Mouse (Mus musculus) kidney, postnatal 4 days (tissue): ENCODE results near the gene Slc2a1.

ENCODE experiments used
- DNase-seq, 2 experiments: peaks; one replicate each; pipeline ENCODE4 v3.0.0; 2021; ENCODE audit warnings: mixed read lengths in 2 of 2

Gene Slc2a1

DNA sequence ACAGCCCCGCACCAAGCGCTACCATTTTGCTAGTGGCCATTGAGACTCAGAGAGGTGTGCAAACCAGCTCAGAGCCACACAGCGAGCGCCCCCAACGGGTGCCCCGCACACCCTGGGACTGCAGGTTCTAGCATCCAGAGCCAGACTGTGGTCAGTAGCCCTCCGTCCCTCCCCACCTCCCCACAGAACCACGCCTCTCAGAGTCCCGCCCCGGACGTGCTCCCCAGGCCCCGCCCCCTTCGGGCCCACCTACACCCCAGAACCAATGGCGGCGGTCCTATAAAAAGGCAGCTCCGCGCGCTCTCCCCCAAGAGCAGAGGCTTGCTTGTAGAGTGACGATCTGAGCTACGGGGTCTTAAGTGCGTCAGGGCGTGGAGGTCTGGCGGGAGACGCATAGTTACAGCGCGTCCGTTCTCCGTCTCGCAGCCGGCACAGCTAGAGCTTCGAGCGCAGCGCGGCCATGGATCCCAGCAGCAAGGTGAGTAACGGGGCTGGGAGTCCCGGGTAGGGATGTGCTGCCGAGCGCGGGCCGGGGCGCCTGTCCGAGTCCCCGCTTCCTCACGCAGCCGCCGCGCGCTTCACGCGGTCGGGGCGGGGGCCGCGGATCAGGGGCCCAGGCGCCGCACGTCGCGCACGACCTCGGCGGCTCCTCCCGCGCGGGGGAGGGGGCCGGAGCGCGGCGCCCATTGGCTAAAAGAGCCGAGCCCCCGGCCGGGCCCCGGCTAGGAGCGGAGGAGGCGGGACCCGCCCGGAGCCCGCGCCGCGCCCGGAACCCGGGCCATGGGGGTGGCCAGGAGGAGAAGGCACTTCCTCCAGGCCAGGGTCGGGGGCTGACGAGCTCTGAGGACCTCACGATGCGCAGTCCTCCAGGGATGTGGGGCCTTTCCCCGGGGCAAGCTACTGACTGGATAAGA lies at the start of gene Slc2a1:
Gene Slc2a1, plus strand, starts transcription at position 217 of the 914 bp plus-strand sequence.
- DNase-seq: peak; percentile 95 to 96

GRCm38 (mm10) chr4:119066791-119067190 lies 41.7 kb upstream of the Slc2a1 start:
- no peak for DNase-seq

DNA sequence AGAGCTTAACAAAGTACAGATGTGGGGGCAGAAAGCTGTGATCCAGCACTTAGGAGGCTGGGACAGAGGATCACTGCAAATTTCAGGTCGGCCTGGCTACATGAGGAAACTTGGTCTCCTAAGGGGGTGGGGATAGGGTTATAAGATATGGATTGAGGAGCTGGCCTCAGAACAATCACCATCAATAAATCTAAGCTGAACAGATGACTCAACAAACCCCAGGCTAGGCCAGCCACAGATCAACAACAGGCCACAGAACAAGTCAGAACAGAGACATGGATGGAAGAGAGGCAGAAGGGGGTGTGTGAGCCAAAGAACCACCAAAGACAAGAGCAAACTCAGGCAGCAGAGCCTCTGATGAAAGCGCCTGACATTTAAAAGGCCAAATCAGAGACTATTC lies 41.3 kb upstream of the Slc2a1 start:
- DNase-seq: no peak

DNA sequence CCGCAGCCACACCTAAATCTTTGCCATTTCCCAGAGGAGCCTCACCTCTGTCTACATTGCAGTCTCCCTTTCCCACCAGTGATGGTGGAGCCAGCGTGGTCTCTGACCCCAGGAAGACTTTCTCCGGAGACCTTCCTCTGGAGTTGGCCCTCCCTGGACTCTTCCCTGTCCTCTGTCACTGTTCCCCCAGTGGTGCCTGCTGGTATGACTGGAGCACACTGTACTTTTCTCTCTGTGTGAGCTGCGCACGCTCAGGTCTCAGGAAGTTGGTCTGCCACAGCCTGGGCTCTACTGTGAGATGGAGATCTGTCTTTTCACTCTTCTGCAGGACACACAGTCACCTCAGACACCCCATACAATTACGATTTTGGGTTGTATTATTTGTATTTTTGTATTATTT lies 39.6 kb upstream of the Slc2a1 start:
- DNase-seq: peak; percentile 31 to 46

GRCm38 (mm10) chr4:119070181-119070580 lies 38.3 kb upstream of the Slc2a1 start:
- no peak for DNase-seq

DNA sequence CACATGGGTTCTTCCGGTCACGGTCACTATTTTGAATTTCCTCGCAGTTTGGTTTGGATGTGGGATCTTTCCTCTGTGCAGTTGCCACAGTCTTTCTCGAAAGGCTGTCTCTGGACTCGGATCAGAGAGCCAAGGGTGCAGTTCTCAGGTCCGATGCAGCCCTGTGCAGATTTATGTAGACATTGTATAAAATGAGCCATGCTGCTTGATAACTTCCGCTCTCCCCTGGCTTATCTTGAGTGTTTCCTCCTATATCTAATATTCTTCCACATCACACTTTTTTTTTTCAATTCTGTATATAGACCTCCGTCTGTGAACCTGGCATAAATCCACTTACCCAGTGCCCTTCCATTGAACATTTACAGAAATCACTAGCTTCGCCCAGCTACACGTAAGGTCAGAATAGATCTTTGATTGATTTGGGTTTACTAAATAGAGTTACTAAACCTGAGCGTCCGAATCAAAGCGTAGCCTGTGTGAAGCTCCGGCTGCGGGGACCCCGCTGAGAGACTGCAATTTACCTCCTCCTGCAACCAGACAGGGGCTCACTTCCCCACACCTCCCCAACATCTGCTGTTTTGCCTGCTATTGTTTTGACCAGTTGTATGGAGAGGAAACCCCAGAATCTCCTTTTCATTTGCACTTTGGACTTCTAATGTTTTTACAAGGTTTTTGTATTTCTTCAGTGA lies 37.4 kb upstream of the Slc2a1 start:
- DNase-seq: no peak

GRCm38 (mm10) chr4:119071648-119072362 lies 36.7 kb upstream of the Slc2a1 start:
- no peak for DNase-seq

DNA sequence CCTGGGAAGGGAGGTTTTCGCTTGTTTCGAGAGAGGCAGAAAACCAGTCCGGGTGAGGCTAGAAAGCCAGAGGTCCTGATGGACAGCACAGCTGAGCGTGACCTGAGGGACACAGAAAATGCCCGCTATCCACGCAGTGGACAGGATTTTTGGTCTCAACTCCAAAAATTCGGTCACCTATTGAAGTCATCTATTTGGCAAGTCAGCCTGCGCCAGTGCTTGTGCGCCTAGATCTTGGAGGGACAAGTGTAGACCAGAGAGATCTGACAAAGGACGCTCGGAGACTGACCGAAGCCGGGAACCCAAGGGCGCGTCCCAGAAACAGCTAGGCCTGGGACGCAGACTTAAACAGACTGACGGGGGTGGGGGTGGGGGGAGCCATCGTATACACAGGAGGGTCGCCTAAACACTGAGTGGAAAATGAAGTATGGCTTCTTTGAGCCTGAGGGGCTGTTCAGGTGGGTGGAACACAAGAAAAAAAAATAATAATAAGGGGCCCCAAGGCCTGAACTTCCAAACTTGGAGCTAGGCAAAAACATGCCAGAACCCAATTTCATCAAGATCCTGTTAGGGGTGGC lies 36.1 kb upstream of the Slc2a1 start:
- DNase-seq: no peak

DNA sequence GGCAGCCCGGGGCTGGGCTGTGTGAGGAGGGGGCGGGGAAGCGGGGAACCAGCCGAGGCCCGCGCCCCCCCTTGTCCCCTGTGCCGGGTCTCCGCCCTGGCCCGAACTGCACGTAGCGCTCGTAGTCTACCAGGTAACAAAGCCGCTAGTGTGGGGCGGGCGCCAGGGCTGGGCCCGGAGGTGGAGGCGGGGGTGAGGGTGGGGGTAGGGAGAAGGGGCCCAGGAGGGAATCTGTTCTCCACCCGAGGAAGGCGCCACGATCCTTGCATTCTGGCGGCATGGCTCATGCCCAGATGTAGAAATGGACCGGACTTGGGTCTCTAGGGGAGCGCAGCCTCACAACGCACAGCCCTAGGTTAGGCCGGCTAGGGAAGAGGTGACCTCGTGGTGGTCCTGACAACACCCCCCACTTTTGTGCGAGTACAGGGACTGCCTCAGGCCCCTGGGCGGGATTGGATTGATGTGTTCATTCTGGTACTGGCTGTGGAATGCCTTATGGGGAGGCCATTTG lies 35.5 kb upstream of the Slc2a1 start:
- DNase-seq: peak; percentile 29 to 35

DNA sequence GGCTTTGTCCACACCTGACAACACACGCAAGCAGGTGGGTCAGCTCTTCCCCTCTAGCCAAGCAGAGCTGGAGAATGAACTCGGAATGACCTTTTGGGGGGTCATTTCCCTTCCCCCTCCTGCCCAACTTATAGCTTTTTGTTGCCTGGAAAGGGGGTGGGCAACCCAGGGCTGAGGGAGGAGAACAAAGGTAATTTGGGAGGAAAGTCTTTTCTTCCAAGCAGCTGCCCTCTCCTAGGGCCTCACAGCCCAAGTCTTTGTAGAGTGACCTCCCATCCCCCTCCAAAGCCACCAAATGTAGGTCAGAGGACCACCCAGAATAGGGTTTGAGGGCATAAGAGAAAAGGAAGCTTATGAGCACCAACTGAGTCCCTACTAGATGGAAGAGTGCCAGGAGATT lies 34.9 kb upstream of the Slc2a1 start:
- DNase-seq: no peak

DNA sequence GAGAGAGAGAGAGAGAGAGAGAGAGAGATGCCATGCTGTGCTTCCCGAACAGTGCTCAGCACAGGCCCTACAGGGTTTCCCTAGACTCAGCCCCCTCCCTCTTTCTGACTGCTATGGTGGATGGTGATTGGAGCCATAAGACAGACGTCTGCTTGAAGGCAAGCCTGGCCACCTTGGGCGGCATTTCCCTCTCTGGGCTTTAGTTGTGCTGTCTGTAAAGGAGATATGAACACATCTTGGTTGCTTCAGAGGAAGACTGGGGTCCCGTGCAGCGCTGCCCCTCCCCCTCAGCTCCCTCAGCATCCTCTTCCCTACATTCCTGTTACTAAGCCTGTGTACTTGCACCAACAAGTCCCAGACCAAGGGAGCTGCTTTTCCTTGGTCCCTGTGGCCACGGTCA lies 33.9 kb upstream of the Slc2a1 start:
- no peak for DNase-seq

DNA sequence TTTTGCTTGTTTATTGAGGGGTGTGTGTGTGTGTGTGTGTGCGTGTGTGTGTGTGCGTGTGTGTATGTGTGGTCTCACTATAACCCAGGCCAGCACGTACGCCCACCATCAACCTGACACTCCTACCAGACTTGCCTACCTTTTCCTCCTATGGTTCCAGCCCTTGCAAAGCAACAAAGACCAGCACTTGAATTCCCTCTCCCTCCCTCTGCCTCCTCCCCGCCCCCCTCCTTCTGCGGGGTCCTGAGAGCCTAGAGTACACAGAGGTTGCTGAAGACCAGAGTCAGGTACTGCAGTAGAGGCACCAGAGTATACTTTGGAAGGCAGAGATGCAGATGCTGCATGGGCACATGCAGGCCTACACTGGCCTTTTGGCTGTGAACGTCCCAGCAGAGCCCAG lies 33.2 kb upstream of the Slc2a1 start:
- no peak for DNase-seq

DNA sequence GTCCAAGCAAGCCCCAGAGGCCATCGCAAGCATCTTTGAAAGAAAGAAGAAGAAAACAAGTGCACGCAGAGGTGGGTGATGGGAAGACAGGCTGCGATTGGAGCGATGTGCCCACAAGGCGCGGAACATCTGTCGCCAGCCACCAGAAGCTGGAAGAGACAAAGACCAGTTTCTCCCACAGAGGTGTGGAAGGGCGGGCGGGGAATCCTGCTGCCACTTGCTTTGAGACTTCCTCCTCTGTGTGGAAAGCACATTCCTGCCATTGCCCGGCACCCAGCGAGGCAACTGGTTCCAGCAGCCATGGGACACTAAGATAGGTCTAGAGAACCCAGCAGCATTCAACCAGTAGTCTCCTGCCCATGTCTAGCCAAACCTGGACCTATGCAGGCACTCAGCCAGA lies 32.2 kb upstream of the Slc2a1 start:
- no peak for DNase-seq

GRCm38 (mm10) chr4:119077084-119077682 lies 31.3 kb upstream of the Slc2a1 start:
- peak in 1 of 2 experiments; percentile 17 for DNase-seq

DNA sequence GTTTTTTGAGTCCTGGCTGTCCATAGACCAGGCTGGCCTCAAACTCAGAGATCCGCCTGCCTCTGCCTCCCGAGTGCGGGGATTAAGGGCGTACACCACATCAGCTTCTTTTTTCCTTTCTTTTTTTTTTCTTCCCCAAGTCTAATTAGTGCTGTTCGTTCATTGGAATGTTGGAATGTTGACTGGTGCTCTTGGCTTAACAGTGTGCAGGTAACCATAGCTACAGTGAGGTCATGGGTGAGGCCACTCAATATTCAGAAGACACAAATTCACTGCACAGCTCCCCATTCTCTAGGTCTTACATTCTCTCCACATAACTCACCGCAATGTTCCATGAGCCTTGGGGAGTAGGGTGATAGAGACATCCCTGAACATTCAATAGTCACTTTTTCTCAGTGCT lies 28.6 kb upstream of the Slc2a1 start:
- no peak for DNase-seq

DNA sequence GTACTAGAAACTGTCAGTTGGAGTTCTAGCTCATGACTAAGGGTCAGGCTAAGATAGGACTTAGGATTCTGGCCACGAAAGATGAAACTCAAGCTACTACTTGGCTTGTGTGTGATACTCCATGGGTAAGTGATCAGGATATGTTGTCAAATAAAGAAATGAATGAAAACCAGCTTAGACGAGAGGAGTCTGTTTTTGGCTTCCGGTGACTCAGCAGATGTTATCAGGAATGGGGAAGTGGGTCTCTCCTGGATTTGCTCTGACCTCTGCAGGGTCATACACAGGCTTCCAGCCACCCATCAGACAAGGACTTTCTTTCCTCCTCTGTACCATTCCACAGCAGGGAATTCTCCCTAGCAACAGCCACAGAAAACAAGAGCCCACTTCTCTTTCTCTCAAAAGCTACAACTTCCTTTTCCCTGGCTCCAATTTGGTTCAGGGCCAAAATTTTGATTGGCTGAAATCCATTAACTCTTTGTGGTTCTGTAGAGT lies 25.7 kb upstream of the Slc2a1 start:
- no peak for DNase-seq

DNA sequence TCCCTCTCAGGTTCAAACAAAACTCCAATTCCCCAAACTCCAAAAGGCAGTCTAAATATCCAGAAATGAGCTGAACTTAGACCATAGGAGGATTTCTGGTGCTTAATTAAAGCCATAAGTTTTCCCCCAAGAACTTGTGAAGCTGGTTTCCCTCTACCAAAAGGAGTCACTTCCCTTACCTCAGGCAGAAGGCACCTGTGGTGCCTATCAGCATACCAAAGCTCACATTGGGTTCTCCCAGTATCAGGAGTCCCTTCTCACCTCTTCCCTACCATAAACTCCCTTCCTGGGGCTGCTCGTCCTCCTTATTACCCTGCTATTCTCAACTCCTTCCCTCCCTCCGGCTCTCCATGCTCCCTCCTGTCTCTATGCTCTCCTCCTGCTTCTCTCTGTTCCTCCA lies 20.1 kb upstream of the Slc2a1 start:
- DNase-seq: no peak

GRCm38 (mm10) chr4:119093890-119094289 lies 14.6 kb upstream of the Slc2a1 start:
- DNase-seq: no peak

- DNase-seq: peak in 1 of 2 experiments; percentile 33
These were observed 13.5 kb upstream of the Slc2a1 start for GRCm38 (mm10) chr4:119094987-119095386.

DNA sequence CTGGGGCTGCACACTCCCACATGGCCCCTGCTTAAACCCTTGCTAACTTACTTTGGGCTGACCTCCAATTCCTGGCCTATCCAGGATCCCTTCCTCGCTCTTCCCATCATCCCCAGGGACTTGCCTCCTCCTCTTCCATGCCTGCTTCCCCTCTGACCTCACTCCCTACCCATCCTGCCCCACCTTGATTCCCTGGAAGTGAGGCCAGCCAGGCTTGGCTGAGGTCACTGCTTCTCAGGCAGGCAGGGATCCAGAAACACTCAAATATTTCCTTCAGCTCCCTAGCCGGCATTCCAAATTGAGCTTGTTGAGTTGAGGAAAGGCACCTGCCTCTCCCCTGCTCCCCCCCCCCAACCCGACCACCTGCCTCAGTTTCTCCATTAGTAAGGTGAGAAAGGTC lies 12.1 kb upstream of the Slc2a1 start:
- DNase-seq: no peak

GRCm38 (mm10) chr4:119097421-119097820 lies 11.1 kb upstream of the Slc2a1 start:
- DNase-seq: no peak
